Mouse (Mus musculus): ENCODE measurements around the gene Tm9sf2.

The Tm9sf2 gene

DNA sequence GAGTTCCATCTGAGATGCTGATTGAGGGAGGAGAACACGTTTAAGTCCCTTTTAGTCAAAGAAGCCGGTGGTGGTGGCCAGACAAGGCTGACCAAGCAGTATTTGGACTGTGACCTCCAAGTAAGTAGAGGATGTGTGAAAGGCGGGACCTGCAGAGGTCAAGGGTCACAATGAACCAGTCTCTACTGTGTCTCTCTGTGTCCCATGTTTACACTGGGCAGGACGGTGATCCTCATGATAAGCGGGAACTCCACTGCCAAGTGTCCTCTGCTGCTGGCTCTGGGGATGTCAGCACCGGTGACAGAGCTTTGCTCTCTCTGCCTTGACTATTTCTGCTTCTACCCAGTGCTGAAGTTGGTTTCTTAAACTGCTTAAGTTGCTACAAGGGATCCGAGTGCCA, 64.2 kb downstream of the Tm9sf2 start:
- no peak for DNase-seq (ENCODE audit: extremely low read depth, low read depth)

DNA sequence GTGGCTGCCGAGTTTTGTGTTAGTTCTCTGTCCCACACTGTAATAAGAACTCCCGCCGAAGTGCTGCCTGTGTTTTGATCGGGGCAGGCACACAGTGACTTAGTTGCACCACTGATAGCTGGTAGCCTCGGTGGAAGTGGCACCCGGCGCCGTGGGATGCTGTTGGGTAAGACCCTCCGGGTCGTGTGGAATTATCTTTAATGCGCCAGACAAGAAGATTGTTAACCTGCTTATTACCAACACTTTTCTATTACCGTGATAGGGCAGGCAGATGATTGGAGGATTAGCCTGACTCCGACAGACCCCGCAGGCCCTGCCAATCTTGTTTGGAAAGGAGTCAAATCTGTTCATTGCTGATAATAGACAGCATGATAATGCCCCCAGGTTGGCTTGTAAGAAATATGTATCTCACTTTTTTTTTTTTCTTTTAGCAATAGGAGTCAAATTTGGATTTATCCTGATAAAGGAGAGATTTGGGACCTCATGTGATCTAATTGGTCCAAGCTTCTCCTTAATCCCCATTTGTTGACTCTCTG, 69.5 kb downstream of the Tm9sf2 start:
- no peak for DNase-seq (ENCODE audit: extremely low read depth, low read depth)

DNA sequence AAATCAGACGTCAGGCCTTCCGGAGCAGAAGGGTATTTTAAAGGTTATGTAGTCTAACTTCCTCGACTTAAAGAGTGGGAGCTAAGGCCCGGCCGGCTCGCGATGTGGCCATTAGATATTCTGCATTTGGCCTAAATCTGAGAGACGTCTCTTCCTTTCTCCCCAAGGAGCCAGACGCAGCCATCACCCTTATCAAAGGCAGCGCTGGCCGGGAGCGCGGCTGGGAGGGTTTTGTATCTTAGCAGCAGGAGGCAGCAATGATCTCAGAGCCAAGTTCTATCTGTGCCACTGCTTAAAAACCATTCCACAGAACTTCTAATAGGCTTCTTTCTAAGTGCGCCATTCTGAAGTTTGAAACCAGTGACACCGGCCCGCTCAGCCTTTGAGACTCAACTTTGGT, 72.4 kb downstream of the Tm9sf2 start:
- no peak for DNase-seq (ENCODE audit: extremely low read depth, low read depth)

DNA sequence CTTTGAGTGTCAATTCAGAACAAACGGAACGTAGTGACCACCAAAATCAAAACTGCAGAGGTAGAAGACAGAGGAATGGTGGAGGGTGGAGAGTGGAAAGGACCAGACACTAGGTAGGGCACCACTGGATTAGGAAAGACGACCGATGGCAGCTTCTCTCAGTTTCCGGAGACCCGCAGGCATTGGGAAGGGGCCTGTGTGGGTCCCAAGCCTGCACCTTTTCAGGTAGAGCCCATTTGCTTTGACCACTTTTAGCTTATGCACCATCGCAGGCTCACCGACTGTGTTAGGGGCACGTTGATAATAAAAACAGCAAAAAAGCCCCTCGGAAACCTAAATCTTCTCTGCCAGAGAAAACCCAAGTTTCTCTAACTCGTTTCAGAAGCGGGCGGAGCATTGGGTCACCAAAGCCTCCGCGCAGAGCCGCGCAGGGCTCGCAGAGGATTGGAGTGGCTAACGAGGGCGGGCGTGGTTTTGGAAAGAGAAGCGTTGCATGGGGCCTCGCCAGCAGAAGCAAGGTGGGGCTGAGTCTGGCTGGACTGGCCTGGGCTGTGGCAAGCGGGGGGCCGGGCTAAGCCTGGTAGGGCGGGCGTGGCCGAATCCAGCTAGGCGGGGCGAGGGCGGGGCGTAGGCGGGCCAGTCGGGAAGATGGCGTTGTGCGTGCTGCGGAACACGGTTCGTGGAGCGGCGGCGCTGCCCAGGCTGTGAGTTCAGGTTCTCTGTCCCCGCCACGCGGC, 74.4 kb downstream of the Tm9sf2 start, which contains the start of gene Clybl:
Clybl (plus strand) TSS at position 627 of the 737 bp plus-strand sequence.
- DNase-seq (ENCODE audit: extremely low read depth, low read depth): peak; percentile 90

DNA sequence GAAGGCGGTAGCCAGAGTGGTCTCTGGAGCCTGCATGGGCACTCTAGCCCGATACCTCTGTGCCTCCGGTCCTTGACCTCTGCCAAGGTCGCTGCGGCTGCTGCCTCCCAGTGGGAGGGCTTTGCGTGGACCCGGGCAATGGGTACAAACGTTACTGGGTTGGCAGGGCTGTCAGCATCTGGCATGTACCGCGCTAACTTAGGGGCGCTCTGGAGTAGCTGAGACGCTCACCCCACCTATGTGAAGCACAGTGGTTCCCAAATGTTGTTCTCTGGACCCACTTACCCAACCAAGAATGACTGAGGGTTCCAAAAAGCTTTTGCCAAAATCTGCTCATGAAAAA, 74.9 kb downstream of the Tm9sf2 start:
- DNase-seq (ENCODE audit: extremely low read depth, low read depth): no peak

DNA sequence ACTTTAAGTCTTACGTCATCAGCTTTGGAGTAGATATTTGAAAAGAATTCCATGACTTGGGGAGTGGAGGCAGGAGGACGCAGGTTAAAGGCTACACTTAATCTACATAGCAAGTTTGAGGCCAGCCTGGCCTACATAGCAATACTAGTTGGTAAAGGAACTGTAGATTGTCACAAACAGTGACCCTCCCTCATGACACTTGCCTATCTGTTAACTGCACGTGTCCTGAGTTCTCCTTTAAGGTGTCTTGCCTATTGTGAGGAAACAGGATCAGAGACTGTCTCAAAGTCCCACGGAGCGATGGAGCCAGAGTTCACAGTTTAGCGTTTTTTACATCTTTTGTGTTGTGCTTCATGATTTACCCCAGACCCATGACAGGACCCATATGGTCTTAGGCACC, 75.4 kb downstream of the Tm9sf2 start:
- peak; percentile 56 for DNase-seq (ENCODE audit: extremely low read depth, low read depth)

DNA sequence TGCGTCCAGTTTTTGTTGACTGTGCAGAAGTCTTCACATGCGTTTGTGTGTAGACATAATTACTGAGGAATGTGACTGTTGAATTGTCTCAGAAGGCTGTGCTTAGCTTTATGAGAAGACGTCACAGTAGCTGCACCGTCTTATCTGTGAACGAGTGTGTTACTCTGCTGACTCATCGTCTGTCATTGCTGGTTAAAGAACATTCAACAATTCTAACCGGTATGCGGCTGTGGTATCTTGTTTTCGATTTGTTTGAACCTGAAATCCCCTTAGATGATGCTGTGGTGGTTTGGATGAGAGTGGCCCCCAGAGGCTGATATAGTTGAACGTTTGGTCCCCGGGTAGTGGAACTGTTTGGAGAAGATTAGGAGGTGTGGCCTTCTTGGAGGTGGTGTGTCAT, 77.1 kb downstream of the Tm9sf2 start:
- peak; percentile 80 for DNase-seq (ENCODE audit: extremely low read depth, low read depth)

DNA sequence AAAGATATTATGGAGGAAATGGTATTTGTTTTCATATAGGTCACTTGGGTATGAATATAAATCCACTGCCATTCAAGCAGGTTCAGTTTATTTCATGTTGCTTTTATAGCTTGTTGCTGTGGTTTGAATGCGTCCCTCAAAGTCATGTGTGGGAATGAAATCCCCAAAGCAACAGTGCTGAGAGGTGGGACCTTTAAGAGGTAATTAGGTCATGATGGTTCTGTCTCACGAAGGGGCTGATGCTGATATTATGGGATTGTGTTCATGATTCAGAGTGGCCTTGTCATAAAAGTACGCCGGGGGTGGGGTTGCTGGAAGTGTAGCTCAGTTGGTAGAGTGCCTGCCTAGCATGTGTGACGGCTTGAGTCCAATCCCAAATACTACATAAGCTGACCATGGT, 81.4 kb downstream of the Tm9sf2 start:
- no peak for DNase-seq (ENCODE audit: extremely low read depth, low read depth)

DNA sequence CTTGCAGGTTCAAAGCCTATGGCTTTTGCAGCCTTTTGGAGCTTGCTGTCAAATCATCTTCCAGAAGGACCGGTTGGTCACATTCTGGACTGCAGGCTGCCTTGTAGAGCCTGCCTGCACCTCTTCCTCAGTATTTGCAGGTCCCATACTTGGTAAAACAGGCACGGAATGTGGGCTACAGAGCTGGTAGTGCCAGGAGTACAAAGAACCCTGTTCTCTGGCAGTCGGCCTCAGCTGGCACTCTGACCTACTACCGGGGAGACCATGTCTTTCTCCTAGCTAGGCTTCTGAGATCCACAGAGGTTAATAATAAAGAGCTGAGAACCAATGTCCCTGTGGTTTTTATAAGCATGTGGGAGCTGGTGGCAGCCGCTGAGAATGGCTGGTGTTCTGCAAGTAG, 83.1 kb downstream of the Tm9sf2 start:
- no peak for DNase-seq (ENCODE audit: extremely low read depth, low read depth)

DNA sequence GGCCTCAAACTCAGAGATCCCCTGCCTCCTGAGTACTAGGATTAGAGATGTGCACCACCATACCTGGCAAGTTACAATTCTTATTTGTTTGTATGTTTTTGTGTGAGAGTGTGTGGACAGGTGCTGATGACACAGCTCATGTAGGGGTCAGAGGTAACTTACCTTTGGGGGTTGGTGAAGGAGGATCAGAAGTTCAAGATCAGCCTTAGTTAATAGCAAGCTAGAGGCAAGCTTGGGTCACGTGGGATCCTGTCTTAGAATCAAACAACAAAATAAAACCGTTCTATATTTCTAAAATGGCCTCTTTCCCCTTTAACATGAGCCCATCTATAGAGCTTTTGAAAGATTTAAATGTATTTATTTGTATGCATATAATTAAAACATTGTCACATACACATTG, 83.7 kb downstream of the Tm9sf2 start:
- no peak for DNase-seq (ENCODE audit: extremely low read depth, low read depth)

DNA sequence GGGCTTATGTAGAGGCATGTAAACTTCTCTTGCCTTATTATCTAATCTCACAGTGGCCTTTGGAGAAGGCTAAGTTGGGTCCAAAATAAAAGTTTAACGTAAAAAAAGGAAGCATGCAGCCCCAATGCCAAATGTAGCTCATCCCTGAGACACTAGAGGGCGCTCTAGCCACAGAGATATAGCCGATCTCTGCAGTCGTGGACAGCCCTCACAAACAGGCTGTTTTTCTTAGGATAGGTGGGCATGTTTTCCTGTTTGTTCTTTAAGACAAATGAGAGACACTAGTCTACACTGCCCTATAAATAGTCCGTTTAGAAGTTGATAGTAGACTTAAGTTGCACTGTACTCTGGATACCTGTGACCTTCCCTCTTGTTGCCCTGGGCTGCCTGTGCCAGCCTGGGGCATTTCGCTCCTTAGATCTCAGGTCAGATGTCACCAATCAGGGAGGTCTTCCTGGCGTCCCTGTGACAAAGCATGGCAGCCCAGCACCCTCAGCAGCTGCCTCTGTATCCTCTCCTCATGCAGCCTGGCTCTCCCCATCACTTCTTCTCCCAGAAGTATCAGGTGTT, 84.2 kb downstream of the Tm9sf2 start:
- peak; percentile 61 for DNase-seq (ENCODE audit: extremely low read depth, low read depth)

DNA sequence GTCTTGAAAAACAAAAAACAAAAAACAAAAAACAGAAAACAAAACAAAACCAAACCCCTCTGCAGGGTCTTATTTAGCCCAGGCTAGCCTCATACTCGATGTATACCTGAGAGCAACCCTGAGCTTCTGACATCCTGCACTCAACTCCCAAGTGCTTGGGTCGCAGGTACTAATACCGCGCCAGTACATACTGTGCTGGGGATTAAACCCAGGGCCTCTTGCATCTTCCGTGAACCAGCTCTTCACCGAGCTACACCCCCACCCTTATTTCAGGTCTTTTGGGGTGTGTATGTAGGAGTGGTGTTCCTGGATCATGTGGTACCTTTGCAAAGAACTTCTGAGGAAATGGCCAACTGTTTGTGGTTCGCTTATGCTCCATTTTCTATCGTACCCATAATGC, 87.8 kb downstream of the Tm9sf2 start:
- DNase-seq (ENCODE audit: extremely low read depth, low read depth): no peak

DNA sequence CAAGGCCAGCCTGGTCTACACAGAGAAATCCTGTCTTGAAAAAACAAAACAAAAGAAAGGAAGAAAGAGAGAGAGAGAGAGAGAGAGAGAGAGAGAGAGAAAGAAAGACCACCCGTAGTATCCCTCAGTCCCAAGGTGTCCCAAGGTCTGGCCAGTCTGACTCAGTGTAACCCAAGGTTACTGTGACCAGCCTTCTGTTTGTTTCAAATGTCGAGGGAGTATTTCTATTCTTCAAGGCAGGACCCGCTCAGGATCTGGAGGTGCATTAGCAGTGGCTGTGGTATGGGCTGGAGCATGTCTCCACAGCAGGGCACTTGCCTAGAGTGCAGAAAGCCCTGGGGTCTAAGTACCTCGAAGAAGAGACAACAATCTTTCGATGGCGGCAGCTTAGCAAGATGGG, 90.0 kb downstream of the Tm9sf2 start:
- DNase-seq (ENCODE audit: extremely low read depth, low read depth): no peak

DNA sequence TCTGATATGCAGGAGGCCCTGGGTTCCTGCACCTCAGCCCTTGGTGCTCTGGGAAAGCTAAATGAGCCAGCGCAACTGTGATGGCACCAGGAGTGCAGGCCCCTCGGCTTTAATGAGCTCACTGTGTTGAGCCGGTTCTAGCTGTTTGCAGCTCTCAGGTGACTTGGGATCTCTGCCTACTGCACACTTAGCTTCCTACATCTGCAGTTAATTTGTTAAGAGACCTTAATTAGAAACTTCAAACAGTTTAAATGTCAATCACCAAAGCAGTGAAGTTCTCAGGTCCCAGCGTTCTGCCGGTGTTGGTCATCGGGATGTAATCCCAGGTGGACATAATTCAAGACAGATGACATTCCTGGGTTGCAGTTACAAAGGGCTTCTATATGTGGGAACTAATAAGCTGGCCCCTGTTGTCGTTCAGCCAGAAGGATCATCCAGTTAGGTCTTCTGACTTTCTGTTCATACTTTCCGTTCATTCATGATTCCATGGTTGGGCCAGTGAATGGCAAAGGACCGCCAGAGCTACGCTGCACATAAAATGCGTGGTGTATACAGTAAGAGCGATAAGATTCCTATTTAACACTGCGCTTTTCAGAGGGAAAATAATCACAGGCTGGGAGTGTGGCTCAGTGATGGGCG, 93.5 kb downstream of the Tm9sf2 start:
- DNase-seq (ENCODE audit: extremely low read depth, low read depth): no peak

DNA sequence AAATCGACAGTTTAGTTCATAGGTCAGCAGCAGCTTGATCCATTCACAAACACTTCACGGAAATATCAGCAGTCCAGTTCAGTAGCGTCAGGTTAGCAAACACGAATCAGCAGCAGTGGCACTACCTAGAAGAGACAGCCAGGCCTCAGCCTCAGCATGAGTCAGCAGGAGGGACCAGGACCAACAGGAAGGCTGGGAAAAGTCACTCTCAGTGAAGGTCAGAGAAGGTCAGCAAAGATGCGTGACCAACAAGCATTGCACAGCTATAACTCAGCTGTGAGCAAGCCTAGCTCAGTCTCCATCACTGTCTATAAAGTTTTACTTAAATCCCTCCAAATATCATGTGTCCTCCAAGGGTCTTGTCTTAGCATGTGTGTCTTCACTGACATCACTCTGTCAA, 102.3 kb downstream of the Tm9sf2 start:
- DNase-seq (ENCODE audit: extremely low read depth, low read depth): no peak

Measured in MEL-GATA-1-ER (cell line).